Comparison of ENCODE assay signal across 8 mouse cellular contexts in genomic region chr4:149166957-149167611, GRCm38 (mm10). TPM values are rescaled to one million over a fixed set of nuclear protein-coding genes. Genes with fewer than 3 reads are reported as not detected.
DNase-seq lines count a peak whose midpoint lies in the region; ATAC-seq and TF ChIP-seq lines count a peak whose summit lies in the region.

No protein-coding gene starts in this region.

- no peaks in the 10 kb centered on the region for H3K9me3 ChIP-seq in forebrain, embryonic 15.5 days
- no peaks in the 10 kb centered on the region for H3K9me3 ChIP-seq in kidney, embryonic 16.5 days (ENCODE audit: low read length)

- no peak overlapping the region for H3K27ac ChIP-seq in cerebellum, adult 2 months (ENCODE audit: insufficient read depth, low read length)
- H3K27ac ChIP-seq in forebrain, embryonic 15.5 days (replicated peaks), result peak overlapping the region; percentile 66
- peak overlapping the region; percentile 86 for H3K27ac ChIP-seq in kidney, embryonic 16.5 days (ENCODE audit: low read length)

- no peak for DNase-seq in cerebellum, adult 2 months
- no peak for DNase-seq in cerebellum, adult 9-10 months
- peak; percentile 59 for DNase-seq in R1 (ENCODE audit: low read depth, low spot score)
- peak; percentile 47 for DNase-seq in lung, postnatal 14 days
- peak; percentile 24 to 37 for DNase-seq in spleen, postnatal 14 days (ENCODE audit: low spot score in 2 of 2)
- no peak for DNase-seq in retina, postnatal 1 day

- ATAC-seq in forebrain, embryonic 15.5 days (replicated peaks), result peak; percentile 66
- ATAC-seq in kidney, embryonic 16.5 days (ENCODE audit: low FRiP score, low TSS enrichment), result peak; percentile 52; the same call in 1 of the 2 replicates

- no peaks in the 10 kb centered on the region for H3K4me1 ChIP-seq in cerebellum, adult 2 months (ENCODE audit: control insufficient read depth, insufficient read depth, low read length)
- peaks cover 19% of the 10 kb centered on the region for H3K4me1 ChIP-seq in forebrain, embryonic 15.5 days
- peaks cover 14% of the 10 kb centered on the region for H3K4me1 ChIP-seq in kidney, embryonic 16.5 days (ENCODE audit: insufficient read depth, low read length)

- peak overlapping the region; percentile 47 for H3K9ac ChIP-seq in forebrain, embryonic 15.5 days (replicated peaks)
- peak overlapping the region; percentile 77 for H3K9ac ChIP-seq in kidney, embryonic 16.5 days (replicated peaks; ENCODE audit: low read length)

- 1% methylated on average over 27 of the region's 27 CpGs for WGBS in cerebellum, adult 2 months
- 3% methylated on average over 27 of the region's 27 CpGs for WGBS in forebrain, embryonic 15.5 days
- under 1% methylated on average over 27 of the region's 27 CpGs for WGBS in kidney, embryonic 16.5 days

- no peak for TF ChIP-seq POLR2A in cerebellum, adult 2 months (IDR thresholded peaks at IDR 0.05; ENCODE audit: borderline replicate concordance, insufficient read depth, low read length)

- H3K4me3 ChIP-seq in cerebellum, adult 2 months (replicated peaks; ENCODE audit: insufficient read depth, low read depth, low read length), result peak overlapping the region; percentile 73
- H3K4me3 ChIP-seq in forebrain, embryonic 15.5 days, result peak overlapping the region; percentile 93
- peak overlapping the region; percentile 95 for H3K4me3 ChIP-seq in kidney, embryonic 16.5 days (ENCODE audit: low read length)

- H3K27me3 ChIP-seq in cerebellum, adult 2 months (ENCODE audit: control insufficient read depth, insufficient read depth, low read length), result no peaks in the 10 kb centered on the region
- H3K27me3 ChIP-seq in forebrain, embryonic 15.5 days, result no peaks in the 10 kb centered on the region
- H3K27me3 ChIP-seq in kidney, embryonic 16.5 days (ENCODE audit: insufficient read depth, low read length), result no peaks in the 10 kb centered on the region

- TF ChIP-seq CTCF in cerebellum, adult 2 months (IDR thresholded peaks at IDR 0.05; ENCODE audit: borderline replicate concordance, insufficient read depth, low read depth, low read length), result no peak

- peaks cover 7% of the 10 kb centered on the region; the same call in 1 of the 2 replicates for H3K36me3 ChIP-seq in forebrain, embryonic 15.5 days
- peaks cover 9% of the 10 kb centered on the region; the same call in 1 of the 2 replicates for H3K36me3 ChIP-seq in kidney, embryonic 16.5 days (ENCODE audit: insufficient read depth, low read length)

- peak overlapping the region; percentile 98 for H3K4me2 ChIP-seq in forebrain, embryonic 15.5 days (replicated peaks)
- H3K4me2 ChIP-seq in kidney, embryonic 16.5 days (replicated peaks; ENCODE audit: low read depth, low read length), result peak overlapping the region; percentile 94

RNA-seq across cellular contexts. Expression of gene Pgd, which starts 0.5 kb away (rescaled TPM):
- 52.3 and 53.3 TPM in 2 replicates for polyA plus RNA-seq in cerebellum, adult 2 months (2012; rRNA removed)
- 92.1 and 94.4 TPM in 2 replicates for polyA plus RNA-seq in forebrain, embryonic 15.5 days (2015; fragmentation: Nextera tagmentation; extraction: Ambion mirVana)
- 142 and 146 TPM in 2 replicates for polyA plus RNA-seq in kidney, embryonic 16.5 days (2015; fragmentation: Nextera tagmentation; extraction: Ambion mirVana)

RNA-seq across cellular contexts. Expression of gene Cenps, which starts 29.7 kb away (rescaled TPM):
- 6.3 and 6.4 TPM in 2 replicates for polyA plus RNA-seq in cerebellum, adult 2 months (2012; rRNA removed)
- 21.9 and 26.8 TPM in 2 replicates for polyA plus RNA-seq in forebrain, embryonic 15.5 days (2015; fragmentation: Nextera tagmentation; extraction: Ambion mirVana)
- 34.0 and 36.3 TPM in 2 replicates for polyA plus RNA-seq in kidney, embryonic 16.5 days (2015; fragmentation: Nextera tagmentation; extraction: Ambion mirVana)

RNA-seq across cellular contexts. Expression of gene Cort, which starts 40.5 kb away (rescaled TPM):
- polyA plus RNA-seq in cerebellum, adult 2 months (2012; rRNA removed), result 0.17 and 0.29 TPM in 2 replicates
- polyA plus RNA-seq in forebrain, embryonic 15.5 days (2015; fragmentation: Nextera tagmentation; extraction: Ambion mirVana), result 1.2 and 1.3 TPM in 2 replicates
- 0.27 and 0.41 TPM in 2 replicates for polyA plus RNA-seq in kidney, embryonic 16.5 days (2015; fragmentation: Nextera tagmentation; extraction: Ambion mirVana)

Comparison
In these comparisons a context has a peak if more than half of its experiments do, and no peak if none do; other contexts are left out.
1. DNase-seq: peak in R1 (single experiment), lung, postnatal 14 days (single experiment) and spleen, postnatal 14 days (2 of 2); none in cerebellum, adult 2 months (0 of 2), cerebellum, adult 9-10 months (single experiment) and retina, postnatal 1 day (single experiment).
2. Peak in every context shown above with its lines, with median percentiles within 50 percentile points of each other: H3K4me3 ChIP-seq.